In the genomic region with DNA sequence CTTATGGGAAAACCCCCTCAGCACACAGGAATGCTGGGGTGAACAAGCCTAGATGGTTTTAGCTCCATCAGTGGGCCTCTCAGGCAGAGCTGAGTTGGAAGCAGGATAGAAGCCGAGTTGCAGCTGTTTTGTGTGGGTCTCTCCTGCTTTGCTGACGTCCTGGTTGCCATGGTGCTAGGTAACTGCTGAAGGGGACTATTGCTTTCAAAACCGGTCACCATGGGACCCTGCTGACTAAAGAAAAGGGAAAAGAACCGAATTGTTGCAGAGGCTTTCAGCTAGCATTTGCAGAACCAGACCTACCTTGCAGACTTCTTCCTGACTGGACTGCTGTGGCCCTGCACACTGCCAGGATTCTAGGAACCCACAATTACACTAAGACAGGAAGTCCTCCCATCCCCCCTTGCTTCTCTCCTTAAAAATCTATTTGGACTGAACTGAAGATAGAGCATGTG, we compare ENCODE assay signal across 9 mouse cellular contexts. TPM values are rescaled to one million over a fixed set of nuclear protein-coding genes. Genes with fewer than 3 reads are reported as not detected.
DNase-seq lines count a peak whose midpoint lies in the region; TF ChIP-seq lines count a peak whose summit lies in the region.
"Had no signal": no experiment of that assay in that cellular context is flagged by ENCODE, and none has a peak within 500 bp of the region (broad histone marks: within the 10 kb centered on the region; RNA-seq: fewer than 3 reads in every experiment).

No protein-coding gene starts in this region.

- DNase-seq in thymus, adult 2 months, result no peak
- no peak for DNase-seq in thymus, postnatal 4 days
- DNase-seq in hindbrain, embryonic 10.5 days (ENCODE audit: low spot score), result peak; percentile 62
- peak; percentile 66 to 67 for DNase-seq in left cerebral cortex, postnatal 36 days (ENCODE audit: low spot score in 2 of 2)
- DNase-seq in right cerebral cortex, postnatal 36 days (ENCODE audit: low spot score in 2 of 2), result peak; percentile 52 to 71
- DNase-seq in urinary bladder, adult 2 months (ENCODE audit: low spot score), result no peak
- DNase-seq in thymus, postnatal 25 days, result no peak
- no peak for DNase-seq in testis, postnatal 14 days (ENCODE audit: low spot score)

- H3K27me3 ChIP-seq in thymus, adult 2 months (ENCODE audit: control insufficient read depth, insufficient read depth, low read length), result no peaks in the 10 kb centered on the region
- H3K27me3 ChIP-seq in hindbrain, embryonic 10.5 days (ENCODE audit: insufficient read depth, poor library complexity, severe bottlenecking), result no peaks in the 10 kb centered on the region

- no peak for TF ChIP-seq POLR2A in thymus, adult 2 months (IDR thresholded peaks at IDR 0.05; ENCODE audit: control insufficient read depth, extremely low read depth, insufficient read depth, low read length, poor library complexity)

- peaks cover 24% of the 10 kb centered on the region for H3K4me1 ChIP-seq in thymus, adult 2 months (replicated peaks; ENCODE audit: control insufficient read depth, insufficient read depth, low read length)
- H3K4me1 ChIP-seq in hindbrain, embryonic 10.5 days (replicated peaks), result peaks cover 37% of the 10 kb centered on the region

- no peaks in the 10 kb centered on the region for H3K9me3 ChIP-seq in hindbrain, embryonic 10.5 days

- H3K36me3 ChIP-seq in thymus, adult 2 months (ENCODE audit: control insufficient read depth, insufficient read depth, low read length), result no peaks in the 10 kb centered on the region
- H3K36me3 ChIP-seq in hindbrain, embryonic 10.5 days, result peaks cover 18% of the 10 kb centered on the region

- intact Hi-C loops in left cerebral cortex, postnatal 36 days (cut with DNase I), result no loop called here

- TF ChIP-seq CTCF in thymus, adult 2 months (IDR thresholded peaks at IDR 0.05; ENCODE audit: borderline replicate concordance, control insufficient read depth, extremely low read depth, insufficient read depth, low read length, poor library complexity), result no peak

- peak overlapping the region; percentile 28; the same call in 1 of the 2 replicates for H3K27ac ChIP-seq in thymus, adult 2 months (ENCODE audit: control insufficient read depth, insufficient read depth, low read length)
- peak overlapping the region; percentile 89 for H3K27ac ChIP-seq in hindbrain, embryonic 10.5 days

- 46% methylated on average over 4 of the region's 4 CpGs for WGBS in thymus, adult 2 months
- 6% methylated on average over 4 of the region's 4 CpGs for WGBS in hindbrain, embryonic 10.5 days

- no peak overlapping the region for H3K4me3 ChIP-seq in thymus, adult 2 months (ENCODE audit: control insufficient read depth, insufficient read depth, low read length)
- peak overlapping the region; percentile 64 for H3K4me3 ChIP-seq in hindbrain, embryonic 10.5 days
- H3K4me3 ChIP-seq: erythroblast, embryonic 14.5 days had no signal

RNA-seq across cellular contexts. Expression of gene Gpr19, which starts 9.8 kb away (rescaled TPM):
- polyA plus RNA-seq in thymus, adult 2 months (2012; rRNA removed), result 14.7 and 15.6 TPM in 2 replicates
- 24.7 and 29.9 TPM in 2 replicates for polyA plus RNA-seq in hindbrain, embryonic 10.5 days (2016; fragmentation: Nextera tagmentation; extraction: Ambion mirVana)
- total RNA-seq in left cerebral cortex, postnatal 36 days (2021), result 10 to 100 TPM; 20.2 to 24.9 TPM
- polyA plus RNA-seq in urinary bladder, adult 2 months (2012; rRNA removed), result 9.5 and 9.7 TPM in 2 replicates

RNA-seq across cellular contexts. Expression of gene Cdkn1b, which starts 31.6 kb away (rescaled TPM):
- polyA plus RNA-seq in thymus, adult 2 months (2012; rRNA removed), result 65.2 and 82.5 TPM in 2 replicates
- polyA plus RNA-seq in hindbrain, embryonic 10.5 days (2016; fragmentation: Nextera tagmentation; extraction: Ambion mirVana), result 17.2 and 17.7 TPM in 2 replicates
- 10 to 100 TPM; 41.5 to 46.0 TPM for total RNA-seq in left cerebral cortex, postnatal 36 days (2021)
- polyA plus RNA-seq in urinary bladder, adult 2 months (2012; rRNA removed), result 28.8 and 32.3 TPM in 2 replicates

RNA-seq across cellular contexts. Expression of gene Crebl2, which starts 58.6 kb away (rescaled TPM):
- polyA plus RNA-seq in thymus, adult 2 months (2012; rRNA removed), result 10.7 and 13.3 TPM in 2 replicates
- polyA plus RNA-seq in hindbrain, embryonic 10.5 days (2016; fragmentation: Nextera tagmentation; extraction: Ambion mirVana), result 1.2 and 1.4 TPM in 2 replicates
- 10 to 100 TPM; 31.8 to 36.6 TPM for total RNA-seq in left cerebral cortex, postnatal 36 days (2021)
- 35.3 and 37.5 TPM in 2 replicates for polyA plus RNA-seq in urinary bladder, adult 2 months (2012; rRNA removed)

Comparison
In these comparisons a context has a peak if more than half of its experiments do, and no peak if none do; other contexts are left out.
1. DNase-seq: peak in hindbrain, embryonic 10.5 days (single experiment), left cerebral cortex, postnatal 36 days (2 of 2) and right cerebral cortex, postnatal 36 days (2 of 2); none in thymus, adult 2 months (single experiment), thymus, postnatal 4 days (single experiment), urinary bladder, adult 2 months (single experiment), thymus, postnatal 25 days (single experiment) and testis, postnatal 14 days (single experiment).